Mouse (Mus musculus): ENCODE data around the gene Acap3. TPM values are rescaled to one million over a fixed set of nuclear protein-coding genes. Genes with fewer than 3 reads are reported as not detected.

Acap3 gene
- polyA plus RNA-seq, 1 experiment: 86.1 TPM

- Histone ChIP-seq H3K27me3 (ENCODE audit: control insufficient read depth, insufficient read depth, low read length) (no peaks in the 10 kb centered on the region), H3K36me3 (ENCODE audit: control insufficient read depth, insufficient read depth, low read length) (peaks cover 11% of the 10 kb centered on the region), H3K4me3 (ENCODE audit: control insufficient read depth, insufficient read depth, low read length) (no peak overlapping the region), H3K27ac (ENCODE audit: control insufficient read depth, insufficient read depth, low read length) (no peak overlapping the region), H3K4me1 (replicated peaks; ENCODE audit: control insufficient read depth, insufficient read depth, low read length) (no peaks in the 10 kb centered on the region)
- DNase-seq: no peak
- 96% methylated on average over 9 of the region's 9 CpGs for WGBS
- TF ChIP-seq CTCF (IDR thresholded peaks at IDR 0.05; ENCODE audit: borderline replicate concordance, control insufficient read depth, extremely low read depth, insufficient read depth, low read length, poor library complexity) (no peak), POLR2A (IDR thresholded peaks at IDR 0.05; ENCODE audit: control insufficient read depth, extremely low read depth, insufficient read depth, low read length, poor library complexity) (no peak)
Measured at GRCm38 (mm10) chr4:155906125-155906524, 14.5 kb downstream of the Acap3 start.

GRCm38 (mm10) chr4:155907003-155907402 is 15.4 kb downstream of the Acap3 start:
- TF ChIP-seq CTCF (IDR thresholded peaks at IDR 0.05; ENCODE audit: borderline replicate concordance, control insufficient read depth, extremely low read depth, insufficient read depth, low read length, poor library complexity) (no peak), POLR2A (IDR thresholded peaks at IDR 0.05; ENCODE audit: control insufficient read depth, extremely low read depth, insufficient read depth, low read length, poor library complexity) (no peak)
- DNase-seq: no peak
- Histone ChIP-seq H3K27ac (ENCODE audit: control insufficient read depth, insufficient read depth, low read length) (no peak overlapping the region), H3K27me3 (ENCODE audit: control insufficient read depth, insufficient read depth, low read length) (no peaks in the 10 kb centered on the region), H3K4me1 (replicated peaks; ENCODE audit: control insufficient read depth, insufficient read depth, low read length) (no peaks in the 10 kb centered on the region), H3K4me3 (ENCODE audit: control insufficient read depth, insufficient read depth, low read length) (no peak overlapping the region), H3K36me3 (ENCODE audit: control insufficient read depth, insufficient read depth, low read length) (peaks cover 2% of the 10 kb centered on the region)
- 96% methylated on average over 11 of the region's 11 CpGs for WGBS

GRCm38 (mm10) chr4:155908281-155908680 is 16.7 kb downstream of the Acap3 start:
- H3K27ac ChIP-seq (ENCODE audit: control insufficient read depth, insufficient read depth, low read length): no peak overlapping the region
- no peak for DNase-seq
- 71% methylated on average over 7 of the region's 7 CpGs for WGBS
- H3K4me1 ChIP-seq (replicated peaks; ENCODE audit: control insufficient read depth, insufficient read depth, low read length): no peaks in the 10 kb centered on the region
- no peaks in the 10 kb centered on the region for H3K36me3 ChIP-seq (ENCODE audit: control insufficient read depth, insufficient read depth, low read length)
- TF ChIP-seq CTCF (IDR thresholded peaks at IDR 0.05; ENCODE audit: borderline replicate concordance, control insufficient read depth, extremely low read depth, insufficient read depth, low read length, poor library complexity) (no peak), POLR2A (IDR thresholded peaks at IDR 0.05; ENCODE audit: control insufficient read depth, extremely low read depth, insufficient read depth, low read length, poor library complexity) (no peak)
- no peak overlapping the region for H3K4me3 ChIP-seq (ENCODE audit: control insufficient read depth, insufficient read depth, low read length)
- no peaks in the 10 kb centered on the region for H3K27me3 ChIP-seq (ENCODE audit: control insufficient read depth, insufficient read depth, low read length)

GRCm38 (mm10) chr4:155908751-155909150 is 17.1 kb downstream of the Acap3 start:
- WGBS: 71% methylated on average over 4 of the region's 4 CpGs
- DNase-seq: no peak
- H3K36me3 ChIP-seq (ENCODE audit: control insufficient read depth, insufficient read depth, low read length): no peaks in the 10 kb centered on the region

GRCm38 (mm10) chr4:155932031-155932430 is 40.4 kb downstream of the Acap3 start:
- 78% methylated on average over 1 of the region's 1 CpGs for WGBS
- TF ChIP-seq CTCF (IDR thresholded peaks at IDR 0.05; ENCODE audit: borderline replicate concordance, control insufficient read depth, extremely low read depth, insufficient read depth, low read length, poor library complexity) (no peak), POLR2A (IDR thresholded peaks at IDR 0.05; ENCODE audit: control insufficient read depth, extremely low read depth, insufficient read depth, low read length, poor library complexity) (no peak)
- H3K27ac ChIP-seq (ENCODE audit: control insufficient read depth, insufficient read depth, low read length): no peak overlapping the region

More at GRCm38 (mm10) chr4:155908751-155909150, 17.1 kb downstream of the Acap3 start:
- Histone ChIP-seq H3K4me3 (ENCODE audit: control insufficient read depth, insufficient read depth, low read length) (no peak overlapping the region), H3K4me1 (replicated peaks; ENCODE audit: control insufficient read depth, insufficient read depth, low read length) (no peaks in the 10 kb centered on the region), H3K27me3 (ENCODE audit: control insufficient read depth, insufficient read depth, low read length) (no peaks in the 10 kb centered on the region), H3K27ac (ENCODE audit: control insufficient read depth, insufficient read depth, low read length) (no peak overlapping the region)
- TF ChIP-seq CTCF (IDR thresholded peaks at IDR 0.05; ENCODE audit: borderline replicate concordance, control insufficient read depth, extremely low read depth, insufficient read depth, low read length, poor library complexity): no peak
- TF ChIP-seq POLR2A (IDR thresholded peaks at IDR 0.05; ENCODE audit: control insufficient read depth, extremely low read depth, insufficient read depth, low read length, poor library complexity): no peak

GRCm38 (mm10) chr4:155943049-155943452 is 51.4 kb downstream of the Acap3 start:
- no peaks in the 10 kb centered on the region for H3K27me3 ChIP-seq (ENCODE audit: control insufficient read depth, insufficient read depth, low read length)
- H3K4me3 ChIP-seq (ENCODE audit: control insufficient read depth, insufficient read depth, low read length): peak overlapping the region; percentile 58
- WGBS: 4% methylated on average over 17 of the region's 17 CpGs
- TF ChIP-seq CTCF (IDR thresholded peaks at IDR 0.05; ENCODE audit: borderline replicate concordance, control insufficient read depth, extremely low read depth, insufficient read depth, low read length, poor library complexity) (no peak), POLR2A (IDR thresholded peaks at IDR 0.05; ENCODE audit: control insufficient read depth, extremely low read depth, insufficient read depth, low read length, poor library complexity) (no peak)
- H3K4me1 ChIP-seq (replicated peaks; ENCODE audit: control insufficient read depth, insufficient read depth, low read length): peaks cover 13% of the 10 kb centered on the region
- H3K36me3 ChIP-seq (ENCODE audit: control insufficient read depth, insufficient read depth, low read length): peaks cover 5% of the 10 kb centered on the region; the same call in 1 of the 2 replicates
- peak; percentile 21 for DNase-seq
- no peak overlapping the region for H3K27ac ChIP-seq (ENCODE audit: control insufficient read depth, insufficient read depth, low read length)

More at GRCm38 (mm10) chr4:155932031-155932430, 40.4 kb downstream of the Acap3 start:
- Histone ChIP-seq H3K4me1 (replicated peaks; ENCODE audit: control insufficient read depth, insufficient read depth, low read length) (no peaks in the 10 kb centered on the region), H3K36me3 (ENCODE audit: control insufficient read depth, insufficient read depth, low read length) (no peaks in the 10 kb centered on the region), H3K4me3 (ENCODE audit: control insufficient read depth, insufficient read depth, low read length) (no peak overlapping the region), H3K27me3 (ENCODE audit: control insufficient read depth, insufficient read depth, low read length) (no peaks in the 10 kb centered on the region)
- DNase-seq: no peak
